Mouse (Mus musculus): Measurements from ENCODE around the gene Ciao2a. TPM values are rescaled to one million over a fixed set of nuclear protein-coding genes. Genes with fewer than 3 reads are reported as not detected.

The Ciao2a gene
- polyA plus RNA-seq, 1 experiment: 42.4 TPM

DNA sequence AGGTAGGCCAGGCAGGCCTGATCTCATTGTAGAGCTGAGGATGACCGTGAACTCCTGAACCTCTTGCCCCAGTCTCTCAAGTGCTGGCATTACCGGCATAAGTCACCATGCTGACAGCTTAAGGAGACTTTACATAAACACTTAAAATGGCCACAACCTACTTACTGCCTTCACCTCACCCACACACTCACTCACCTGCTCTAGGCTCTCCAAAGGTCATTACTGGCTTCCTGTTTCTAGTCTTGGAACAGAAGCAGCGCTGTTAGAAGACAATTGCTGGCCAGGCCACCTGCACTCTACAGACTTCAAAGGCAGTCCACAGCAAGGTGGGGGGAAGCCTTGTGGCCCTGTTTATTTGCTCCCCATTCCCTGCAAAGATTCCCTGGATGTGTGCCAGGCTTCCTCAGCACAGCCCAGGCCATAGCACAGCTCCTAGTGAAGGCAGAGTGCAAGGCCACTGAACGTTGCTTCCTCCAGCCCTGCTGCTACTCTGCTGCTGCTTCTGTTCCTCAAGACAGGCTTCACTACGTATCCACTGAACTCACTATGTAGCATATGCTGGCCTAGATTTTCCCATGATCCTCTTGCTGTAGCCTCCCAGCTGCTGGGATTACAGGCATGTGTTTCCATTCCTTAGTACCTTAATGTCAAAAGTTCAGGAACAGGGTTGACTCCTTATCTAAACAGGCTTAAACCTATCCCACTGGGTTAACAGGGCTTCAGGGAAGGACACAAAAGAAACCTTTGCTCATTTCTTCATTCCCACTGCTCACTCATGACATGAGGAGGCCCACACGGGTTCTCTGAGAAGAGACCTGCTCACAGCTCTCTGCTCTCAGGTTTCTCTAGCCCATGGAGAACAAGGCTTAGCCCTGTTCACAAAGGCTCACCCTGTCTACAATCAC is 34.8 kb upstream of the Ciao2a start:
- no peak overlapping the region for H3K4me3 ChIP-seq
- H3K4me2 ChIP-seq (ENCODE audit: low read depth): no peak overlapping the region
- peaks cover 59% of the 10 kb centered on the region for H3K36me3 ChIP-seq (ENCODE audit: control insufficient read depth, insufficient read depth)
- no peaks in the 10 kb centered on the region for H3K27me3 ChIP-seq (ENCODE audit: control insufficient read depth, insufficient read depth, insufficient read length)
- no peak overlapping the region for H3ac ChIP-seq (ENCODE audit: control insufficient read depth, insufficient read length)
- no peak for TF ChIP-seq SRF (IDR thresholded peaks at IDR 0.05; ENCODE audit: control insufficient read depth, insufficient read length, low read depth)
- TF ChIP-seq POLR2A (IDR thresholded peaks at IDR 0.05; ENCODE audit: insufficient read length, low read depth): peak; percentile 14
- no peaks in the 10 kb centered on the region for H3K79me2 ChIP-seq (ENCODE audit: control insufficient read depth, insufficient read depth)

DNA sequence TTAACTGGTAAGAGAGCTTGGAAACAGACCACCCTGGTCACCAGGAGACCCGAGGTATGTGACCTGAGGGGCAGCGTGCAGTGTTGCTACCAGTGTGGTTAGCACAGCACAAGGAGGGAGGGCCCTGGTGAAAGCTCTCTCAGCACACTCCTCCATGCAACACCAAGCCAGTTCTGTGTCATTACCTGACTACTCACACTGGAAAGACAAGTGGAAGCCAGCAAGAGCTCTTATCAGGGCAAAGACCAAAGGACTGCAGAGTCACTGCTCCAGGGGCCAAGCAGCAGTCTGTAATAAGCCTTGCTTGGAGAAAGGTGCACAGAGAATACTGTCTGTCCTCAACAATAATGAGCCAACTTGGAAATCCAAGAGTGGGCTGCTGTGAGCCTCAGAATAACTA is 33.7 kb upstream of the Ciao2a start:
- H3K4me3 ChIP-seq: no peak overlapping the region
- no peak for TF ChIP-seq MYOG (IDR thresholded peaks at IDR 0.05; ENCODE audit: control insufficient read depth in 1 of 3, insufficient read depth in 1 of 3, insufficient read length in 2 of 3, low read depth in 2 of 3)
- TF ChIP-seq REST (IDR thresholded peaks at IDR 0.05; ENCODE audit: insufficient read depth, insufficient read length): no peak
- TF ChIP-seq TCF12 (IDR thresholded peaks at IDR 0.05; ENCODE audit: insufficient read depth, poor library complexity, severe bottlenecking): no peak
- TF ChIP-seq CEBPB (IDR thresholded peaks at IDR 0.05; ENCODE audit: insufficient read depth, poor library complexity, severe bottlenecking): no peak
- no peak for TF ChIP-seq SRF (IDR thresholded peaks at IDR 0.05; ENCODE audit: control insufficient read depth, insufficient read length, low read depth)
- no peak for TF ChIP-seq TCF3 (IDR thresholded peaks at IDR 0.05; ENCODE audit: insufficient read length, low read depth)
- TF ChIP-seq USF1 (IDR thresholded peaks at IDR 0.05; ENCODE audit: low read depth): no peak
- no peak for TF ChIP-seq MYOD1 (IDR thresholded peaks at IDR 0.05; ENCODE audit: control insufficient read depth in 1 of 3, insufficient read length in 2 of 3, low read depth in 2 of 3)
- no peak for TF ChIP-seq POLR2AphosphoS2 (IDR thresholded peaks at IDR 0.05; ENCODE audit: insufficient read length, low read depth)
- TF ChIP-seq POLR2A (IDR thresholded peaks at IDR 0.05; ENCODE audit: insufficient read length, low read depth): no peak
- no peak overlapping the region for H3ac ChIP-seq (ENCODE audit: control insufficient read depth, insufficient read length)
- no peaks in the 10 kb centered on the region for H3K27me3 ChIP-seq (ENCODE audit: control insufficient read depth, insufficient read depth, insufficient read length)
- peaks cover 60% of the 10 kb centered on the region for H3K36me3 ChIP-seq (ENCODE audit: control insufficient read depth, insufficient read depth)
- H3K4me2 ChIP-seq (ENCODE audit: low read depth): no peak overlapping the region
- H3K79me2 ChIP-seq (ENCODE audit: control insufficient read depth, insufficient read depth): no peaks in the 10 kb centered on the region

DNA sequence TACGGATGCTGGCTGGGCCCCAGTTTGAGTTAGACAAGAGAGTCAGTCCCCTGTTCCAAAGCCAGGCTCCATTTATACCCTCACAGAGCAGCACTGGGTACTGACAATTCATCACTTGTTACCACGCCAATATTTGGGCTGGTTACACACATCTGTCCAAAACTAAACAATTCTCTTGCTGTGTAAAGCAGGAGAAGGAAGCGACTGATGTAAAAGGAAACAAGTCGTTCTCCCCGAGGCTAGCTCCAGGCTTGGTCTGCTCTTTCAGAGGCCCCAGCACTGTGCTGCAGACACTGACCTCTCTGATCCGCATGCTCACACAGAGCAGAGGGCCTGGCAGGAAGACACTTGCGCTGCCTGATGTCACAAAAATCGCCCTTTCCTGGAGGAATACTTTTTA is 24.8 kb upstream of the Ciao2a start:
- H3K4me2 ChIP-seq (ENCODE audit: low read depth): no peak overlapping the region
- H3ac ChIP-seq (ENCODE audit: control insufficient read depth, insufficient read length): no peak overlapping the region
- H3K79me2 ChIP-seq (ENCODE audit: control insufficient read depth, insufficient read depth): no peaks in the 10 kb centered on the region
- no peak for TF ChIP-seq REST (IDR thresholded peaks at IDR 0.05; ENCODE audit: insufficient read depth, insufficient read length)
- TF ChIP-seq TCF12 (IDR thresholded peaks at IDR 0.05; ENCODE audit: insufficient read depth, poor library complexity, severe bottlenecking): no peak
- no peak for TF ChIP-seq MAX (IDR thresholded peaks at IDR 0.05; ENCODE audit: low read depth)
- TF ChIP-seq CEBPB (IDR thresholded peaks at IDR 0.05; ENCODE audit: insufficient read depth, poor library complexity, severe bottlenecking): no peak
- no peak for TF ChIP-seq MYOG (IDR thresholded peaks at IDR 0.05; ENCODE audit: control insufficient read depth in 1 of 3, insufficient read depth in 1 of 3, insufficient read length in 2 of 3, low read depth in 2 of 3)
- TF ChIP-seq SRF (IDR thresholded peaks at IDR 0.05; ENCODE audit: control insufficient read depth, insufficient read length, low read depth): no peak
- H3K4me3 ChIP-seq: no peak overlapping the region
- H3K36me3 ChIP-seq (ENCODE audit: control insufficient read depth, insufficient read depth): peaks cover 75% of the 10 kb centered on the region
- no peaks in the 10 kb centered on the region for H3K27me3 ChIP-seq (ENCODE audit: control insufficient read depth, insufficient read depth, insufficient read length)

DNA sequence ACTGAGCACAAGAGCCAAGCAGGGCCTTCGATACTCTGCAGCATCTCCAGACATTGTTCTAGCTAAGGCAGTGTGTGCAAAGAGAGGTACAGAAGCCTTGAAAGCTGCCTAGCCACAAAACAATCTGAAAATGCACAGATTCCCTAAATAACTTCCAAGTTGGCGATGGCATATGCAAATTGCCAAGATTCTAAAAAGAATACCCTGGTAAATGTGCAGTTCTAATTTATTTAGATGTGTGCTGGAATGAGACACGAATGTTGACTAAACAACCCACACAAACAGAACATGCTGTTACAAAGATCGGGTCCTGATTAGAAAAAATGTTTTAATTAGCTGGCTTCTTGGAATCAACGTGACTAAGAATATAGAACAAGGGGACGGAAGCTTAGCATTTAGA is 23.7 kb upstream of the Ciao2a start:
- TF ChIP-seq MAX (IDR thresholded peaks at IDR 0.05; ENCODE audit: low read depth) (no peak), POLR2A (IDR thresholded peaks at IDR 0.05; ENCODE audit: insufficient read length, low read depth) (no peak), SRF (IDR thresholded peaks at IDR 0.05; ENCODE audit: control insufficient read depth, insufficient read length, low read depth) (no peak), USF1 (IDR thresholded peaks at IDR 0.05; ENCODE audit: low read depth) (no peak), MYOG (IDR thresholded peaks at IDR 0.05; ENCODE audit: control insufficient read depth in 1 of 3, insufficient read depth in 1 of 3, insufficient read length in 2 of 3, low read depth in 2 of 3) (no peak), TCF3 (IDR thresholded peaks at IDR 0.05; ENCODE audit: insufficient read length, low read depth) (no peak), E2F4 (IDR thresholded peaks at IDR 0.05; ENCODE audit: insufficient read depth) (no peak), REST (IDR thresholded peaks at IDR 0.05; ENCODE audit: insufficient read depth, insufficient read length) (no peak), TCF12 (IDR thresholded peaks at IDR 0.05; ENCODE audit: insufficient read depth, poor library complexity, severe bottlenecking) (no peak), CEBPB (IDR thresholded peaks at IDR 0.05; ENCODE audit: insufficient read depth, poor library complexity, severe bottlenecking) (no peak)
- H3K4me2 ChIP-seq (ENCODE audit: low read depth): no peak overlapping the region
- H3K36me3 ChIP-seq (ENCODE audit: control insufficient read depth, insufficient read depth): peaks cover 75% of the 10 kb centered on the region
- no peaks in the 10 kb centered on the region for H3K79me2 ChIP-seq (ENCODE audit: control insufficient read depth, insufficient read depth)
- no peak overlapping the region for H3K4me3 ChIP-seq
- no peaks in the 10 kb centered on the region for H3K27me3 ChIP-seq (ENCODE audit: control insufficient read depth, insufficient read depth, insufficient read length)
- no peak overlapping the region for H3ac ChIP-seq (ENCODE audit: control insufficient read depth, insufficient read length)

DNA sequence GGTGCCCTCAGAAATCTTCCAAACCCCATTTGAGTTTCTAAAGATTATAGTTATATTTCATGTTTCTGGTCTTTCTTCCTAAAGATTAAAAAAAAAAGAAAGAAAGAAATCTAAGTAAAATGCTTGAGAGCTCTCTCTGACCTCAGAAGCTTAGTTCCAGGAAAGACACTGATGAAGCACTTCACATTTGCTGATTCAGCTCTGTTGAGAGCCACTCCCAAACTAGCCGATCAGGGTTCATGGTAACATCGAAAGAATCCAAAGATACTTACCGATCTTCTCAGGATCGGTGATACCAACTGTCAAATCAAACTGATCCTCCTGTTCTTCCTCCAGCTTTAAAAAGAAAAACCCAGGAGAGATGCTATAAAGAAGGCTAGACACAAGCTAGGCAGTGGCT is 21.8 kb upstream of the Ciao2a start:
- Histone ChIP-seq H3K36me3 (ENCODE audit: control insufficient read depth, insufficient read depth) (peaks cover 79% of the 10 kb centered on the region), H3K4me3 (no peak overlapping the region), H3ac (ENCODE audit: control insufficient read depth, insufficient read length) (no peak overlapping the region), H3K27me3 (ENCODE audit: control insufficient read depth, insufficient read depth, insufficient read length) (no peaks in the 10 kb centered on the region), H3K79me2 (ENCODE audit: control insufficient read depth, insufficient read depth) (no peaks in the 10 kb centered on the region), H3K4me2 (ENCODE audit: low read depth) (no peak overlapping the region)
- TF ChIP-seq CEBPB (IDR thresholded peaks at IDR 0.05; ENCODE audit: insufficient read depth, poor library complexity, severe bottlenecking) (no peak), POLR2AphosphoS2 (IDR thresholded peaks at IDR 0.05; ENCODE audit: insufficient read length, low read depth) (no peak), E2F4 (IDR thresholded peaks at IDR 0.05; ENCODE audit: insufficient read depth) (no peak), REST (IDR thresholded peaks at IDR 0.05; ENCODE audit: insufficient read depth, insufficient read length) (no peak)

All from myocyte (in vitro differentiated cells).